Mouse (Mus musculus): ENCODE results near the gene 1700057G04Rik.

The 1700057G04Rik gene

DNA sequence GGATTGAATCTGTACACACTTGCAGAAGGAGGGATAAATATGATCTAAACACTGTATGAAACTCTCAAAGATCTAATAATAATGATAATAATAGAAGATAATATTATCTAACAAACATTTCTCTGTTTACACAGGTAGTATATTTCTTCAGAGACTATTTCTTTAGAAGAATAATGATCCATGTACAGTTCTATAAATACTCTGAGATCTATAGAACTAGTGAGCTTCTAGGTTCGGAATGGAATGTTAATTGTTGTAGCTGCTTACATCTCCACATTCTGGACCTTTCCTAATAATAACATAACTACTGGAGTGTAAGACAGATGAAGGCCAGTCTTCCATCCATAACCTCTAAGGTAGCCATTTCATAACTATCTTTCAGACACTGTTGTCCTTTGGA is at the start of gene 1700057G04Rik:
1700057G04Rik (plus strand) TSS at position 301 of the 400 bp plus-strand sequence.
- no peak for DNase-seq (ENCODE audit: low spot score in 2 of 2)

DNA sequence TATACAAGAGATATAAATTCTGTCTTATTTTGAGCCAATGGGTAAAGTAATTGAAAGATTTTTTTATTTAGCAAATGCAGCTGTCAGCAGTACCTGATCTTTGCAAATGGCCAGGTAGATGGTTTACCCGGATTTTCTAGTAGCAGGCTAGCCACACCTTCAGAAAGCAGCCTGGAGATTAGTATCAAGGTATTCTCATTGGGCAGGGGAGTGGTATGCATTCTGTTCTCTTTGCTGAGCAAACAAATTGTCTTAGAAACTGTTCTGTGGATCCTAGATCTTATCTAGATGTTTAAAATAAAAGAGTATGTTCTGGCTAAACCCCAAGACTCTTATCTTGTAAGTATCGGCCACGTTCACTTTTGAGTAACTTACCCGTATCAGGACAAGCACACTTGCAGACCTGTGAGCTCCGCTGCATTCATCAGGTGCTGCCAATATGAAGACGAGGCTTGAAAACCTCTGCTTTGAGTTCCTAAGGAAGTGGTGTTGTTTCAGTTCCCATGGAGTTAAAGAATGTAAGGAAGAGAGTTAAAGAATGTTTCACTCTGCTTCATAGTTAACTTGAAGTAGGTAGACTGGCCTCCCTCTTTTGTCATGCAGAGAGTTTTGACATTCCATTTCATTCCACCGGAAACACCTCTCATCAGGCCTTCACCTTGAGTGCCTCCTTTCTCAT is 48.6 kb upstream of the 1700057G04Rik start:
- DNase-seq (ENCODE audit: low spot score in 2 of 2): no peak

DNA sequence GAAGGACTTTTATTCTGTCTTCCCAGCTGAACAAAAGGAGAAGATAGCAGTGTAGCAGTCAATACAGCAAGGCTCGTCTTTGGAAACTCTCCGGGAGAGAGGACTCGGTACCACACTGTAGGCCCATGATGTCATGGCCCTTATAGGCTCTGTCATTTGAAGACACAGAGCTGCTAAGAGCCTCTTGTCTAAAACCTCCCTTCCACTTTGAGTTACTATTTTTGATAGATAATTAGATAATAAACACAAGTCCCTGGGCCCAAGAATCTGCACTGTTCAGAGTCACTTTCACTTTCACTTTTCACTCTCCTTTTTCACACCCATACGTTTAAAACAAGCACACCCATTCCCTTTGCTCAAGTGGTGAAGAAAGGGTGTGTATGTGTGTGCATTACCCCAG is 43.5 kb upstream of the 1700057G04Rik start:
- DNase-seq (ENCODE audit: low spot score in 2 of 2): no peak

DNA sequence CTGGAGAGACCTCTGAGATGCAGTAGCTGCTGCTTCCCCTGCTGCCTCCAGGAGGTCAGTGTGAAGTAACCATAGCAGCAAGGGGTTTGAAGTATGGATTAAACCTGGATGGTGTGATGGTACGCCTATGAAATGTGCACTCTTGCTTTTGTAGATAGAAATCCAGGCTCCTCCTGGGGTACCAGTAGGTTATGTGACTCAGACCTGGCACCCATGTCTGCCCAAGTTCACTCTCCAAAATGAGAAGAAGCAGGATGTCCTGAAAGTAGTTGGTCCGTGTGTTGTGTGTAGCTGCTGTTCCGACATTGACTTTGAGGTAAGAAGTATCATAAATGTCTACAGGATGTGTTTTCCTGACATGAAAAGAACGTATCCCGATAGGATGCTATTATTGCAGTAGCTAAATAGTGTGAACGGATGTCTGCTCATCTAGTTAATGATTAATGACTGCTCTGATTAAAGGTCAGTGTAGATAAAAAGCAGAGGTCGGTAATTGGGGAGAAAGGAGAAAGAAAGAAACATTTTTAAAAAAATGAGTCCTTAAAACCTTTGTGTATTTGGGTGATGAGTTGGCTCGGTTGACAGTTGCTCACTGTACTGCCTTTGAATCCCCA is 42.5 kb upstream of the 1700057G04Rik start:
- DNase-seq (ENCODE audit: low spot score in 2 of 2): no peak

DNA sequence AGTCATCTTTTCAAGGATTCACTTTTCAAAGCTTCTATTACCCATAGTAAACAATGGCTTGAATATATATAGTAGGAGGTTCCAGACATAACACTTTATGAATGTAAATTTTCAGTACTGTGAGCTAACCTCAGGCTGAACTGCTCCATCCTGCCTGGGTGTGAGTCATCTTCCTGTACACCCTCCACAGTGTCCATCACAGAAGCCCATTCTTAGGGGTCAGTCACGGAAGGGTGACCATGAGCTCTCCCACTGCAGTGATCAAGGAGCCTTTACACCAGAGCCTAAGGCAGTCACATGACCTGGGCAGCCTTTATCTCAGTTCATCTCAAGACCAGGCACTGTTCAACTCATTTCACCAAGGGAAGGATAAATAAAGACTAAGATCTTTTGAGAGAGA is 41.4 kb upstream of the 1700057G04Rik start:
- no peak for DNase-seq (ENCODE audit: low spot score in 2 of 2)

DNA sequence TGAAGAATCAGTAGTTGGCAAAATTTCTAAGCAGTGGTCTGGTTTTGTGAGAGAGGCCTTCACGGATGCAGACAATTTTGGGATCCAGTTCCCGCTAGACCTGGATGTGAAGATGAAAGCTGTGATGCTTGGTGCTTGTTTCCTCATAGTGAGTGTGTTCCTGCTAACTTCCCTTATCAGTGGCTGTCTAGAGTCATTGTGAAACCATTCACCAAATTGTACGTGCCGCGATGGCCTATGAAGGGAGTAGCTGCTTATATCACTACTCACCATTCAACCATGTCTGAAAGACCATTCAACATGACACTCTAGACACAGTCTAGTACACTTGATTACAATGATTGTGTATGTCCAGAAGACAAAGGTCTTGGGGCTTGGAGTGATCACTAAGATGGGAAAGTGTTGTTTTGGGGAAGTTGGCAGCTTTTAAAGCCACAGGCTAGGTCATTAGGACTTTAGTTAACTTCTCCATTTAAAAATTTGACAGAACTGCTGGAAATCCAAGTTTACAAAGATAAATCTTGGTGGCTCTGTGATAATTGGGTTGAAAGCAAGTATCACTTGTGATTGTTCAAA is 39.3 kb upstream of the 1700057G04Rik start:
- DNase-seq (ENCODE audit: low spot score in 2 of 2): no peak

DNA sequence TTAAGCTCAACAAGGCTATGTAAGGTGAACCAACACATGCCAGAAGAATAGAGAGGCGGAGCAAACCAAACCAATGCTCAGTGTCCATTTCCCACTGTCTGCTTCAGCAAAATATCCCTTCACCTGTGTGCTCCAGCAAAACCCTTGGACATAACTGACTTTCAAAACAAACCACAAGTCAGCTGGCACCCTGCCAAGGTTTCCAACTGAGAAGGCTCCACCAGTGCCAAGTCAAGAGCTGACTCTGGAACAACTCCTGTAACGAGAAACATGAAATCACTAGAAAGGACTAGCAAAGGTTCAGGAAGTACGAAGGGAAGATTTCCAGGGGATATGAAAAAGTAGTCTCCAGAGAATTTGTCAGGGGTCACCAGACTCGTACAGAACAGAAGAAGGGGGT is 38.2 kb upstream of the 1700057G04Rik start:
- no peak for DNase-seq (ENCODE audit: low spot score in 2 of 2)

DNA sequence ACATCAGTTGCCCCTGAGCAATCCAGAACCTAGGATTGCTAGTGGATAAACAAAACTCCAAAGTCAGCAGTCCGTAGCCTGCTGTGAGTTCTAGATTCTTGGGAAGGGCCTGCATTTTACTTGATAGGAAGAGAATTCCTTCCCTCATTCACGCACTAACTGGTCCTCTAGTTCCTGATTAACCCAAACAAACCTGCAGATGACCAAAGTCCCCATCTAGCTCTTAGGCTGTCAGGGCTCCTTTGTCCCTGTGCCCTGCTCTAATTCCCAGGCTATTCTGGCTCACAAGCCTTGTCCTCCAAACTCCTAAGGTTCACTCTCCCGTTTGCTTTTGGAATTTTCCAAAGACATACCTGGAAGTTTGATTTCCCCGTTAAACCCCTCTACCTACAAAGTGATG is 36.5 kb upstream of the 1700057G04Rik start:
- no peak for DNase-seq (ENCODE audit: low spot score in 2 of 2)

DNA sequence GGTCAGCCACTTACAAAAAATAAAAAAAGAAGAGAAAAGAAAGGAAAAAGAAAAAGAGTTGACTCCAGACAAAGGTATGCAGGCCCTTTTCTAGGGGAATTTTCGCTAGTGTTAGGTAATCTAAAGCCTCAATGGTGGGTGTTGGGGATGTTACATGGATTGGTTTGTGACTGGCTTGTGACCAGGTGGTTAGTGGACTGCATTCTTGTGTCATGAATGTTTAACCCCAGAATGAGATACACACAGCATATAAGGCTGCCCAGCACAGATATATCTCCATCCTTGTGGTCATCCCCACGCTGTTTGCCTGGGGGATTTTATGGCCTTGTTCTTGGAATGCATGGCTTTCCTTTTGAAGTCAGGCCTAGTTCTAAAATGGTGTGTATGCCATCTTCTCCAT is 35.9 kb upstream of the 1700057G04Rik start:
- no peak for DNase-seq (ENCODE audit: low spot score in 2 of 2)

DNA sequence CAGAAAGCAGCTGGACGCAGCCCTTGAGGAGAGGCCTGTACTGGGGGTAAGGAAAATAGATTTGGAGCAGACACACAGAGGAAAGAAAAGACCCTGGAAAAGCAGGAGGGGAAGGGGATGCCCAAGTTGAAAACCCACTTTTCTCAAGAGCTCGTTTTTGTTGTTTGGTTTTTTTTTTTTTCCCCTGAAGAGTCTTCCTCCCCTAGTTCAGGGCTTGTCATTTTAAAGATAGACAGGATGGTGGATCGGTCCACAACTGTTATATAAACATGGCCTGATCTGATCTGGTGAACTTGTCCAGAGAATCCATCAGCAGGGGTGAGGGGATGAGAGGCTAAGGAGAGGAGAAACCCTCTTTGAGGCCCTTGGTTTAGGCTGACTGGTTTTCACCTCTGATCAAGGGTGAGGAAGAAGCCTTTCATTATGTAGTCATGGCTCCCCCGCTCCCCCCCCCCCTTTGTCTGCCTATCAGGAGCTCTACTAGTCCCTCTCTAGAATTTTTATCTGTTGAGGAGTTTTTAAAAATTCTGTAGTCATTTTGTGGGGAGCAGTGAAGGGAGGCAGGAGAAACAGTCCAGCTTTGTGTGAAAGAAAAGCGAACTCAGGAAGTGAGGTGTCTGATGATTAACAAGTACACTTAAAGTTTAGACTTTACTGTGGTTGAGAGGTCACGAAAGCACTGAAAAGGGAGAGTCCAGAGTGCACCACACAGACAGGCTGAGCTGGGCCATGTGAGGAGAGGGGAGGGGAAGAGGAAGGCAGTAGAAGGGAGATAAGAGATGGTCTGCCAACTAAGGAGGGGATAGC is 35.0 kb upstream of the 1700057G04Rik start:
- DNase-seq (ENCODE audit: low spot score in 2 of 2): no peak

DNA sequence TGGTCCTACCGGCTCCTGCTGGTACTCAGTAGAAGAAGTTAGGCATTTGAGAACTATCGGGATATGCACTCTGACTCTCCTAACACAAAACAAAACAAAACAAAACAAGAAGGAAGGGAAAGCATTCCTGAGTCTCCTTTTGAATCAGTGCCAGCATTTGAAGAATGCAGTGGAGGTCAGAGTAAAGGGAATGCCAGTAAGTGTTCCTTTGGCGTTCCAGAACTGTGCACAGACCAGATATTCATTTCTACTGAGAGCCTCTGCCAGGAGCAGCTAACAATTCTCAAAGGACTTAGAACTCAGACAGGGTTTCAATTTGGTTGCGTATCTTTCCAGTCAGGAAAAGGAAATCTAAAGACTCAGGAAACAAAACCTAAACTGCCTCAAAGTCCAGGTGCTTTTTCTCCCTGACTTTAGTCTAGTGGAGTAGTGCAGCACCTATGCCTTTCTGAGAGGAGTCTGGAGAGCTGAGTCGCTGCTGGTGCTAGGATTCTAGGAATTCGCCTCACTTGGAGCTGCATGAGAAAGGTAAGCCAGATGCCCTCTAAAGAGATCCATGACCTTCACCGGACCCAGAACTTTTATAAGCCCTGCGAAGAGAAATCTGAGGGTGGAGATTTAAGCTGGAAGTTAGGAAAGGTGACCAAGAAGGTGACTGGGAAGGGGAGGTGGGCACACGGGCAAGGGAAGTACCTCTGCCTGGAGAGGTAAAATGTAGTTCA is 33.5 kb upstream of the 1700057G04Rik start, which contains the start of gene Plscr2:
Plscr2 (plus strand) TSS at position 117 of the 722 bp plus-strand sequence.
- DNase-seq (ENCODE audit: low spot score in 2 of 2): no peak

DNA sequence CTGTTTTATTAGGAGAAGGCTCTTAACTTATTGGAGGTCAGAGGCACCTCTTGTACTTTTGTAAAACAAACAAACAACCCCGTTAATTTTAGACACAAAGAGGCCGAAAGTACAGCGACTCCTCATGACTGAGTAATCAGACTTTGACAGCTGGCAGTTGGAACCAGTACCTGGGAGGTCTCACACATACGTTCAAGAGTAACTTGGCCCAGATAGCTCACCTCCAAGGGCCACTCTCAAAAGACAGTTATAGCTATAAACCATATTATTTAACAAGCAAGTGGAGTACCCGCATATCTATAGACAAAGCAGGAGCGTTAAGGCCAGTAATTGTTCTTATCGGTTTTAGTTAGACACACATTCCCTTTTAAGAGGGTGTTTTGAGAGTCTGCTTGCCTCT is 32.8 kb upstream of the 1700057G04Rik start:
- no peak for DNase-seq (ENCODE audit: low spot score in 2 of 2)

DNA sequence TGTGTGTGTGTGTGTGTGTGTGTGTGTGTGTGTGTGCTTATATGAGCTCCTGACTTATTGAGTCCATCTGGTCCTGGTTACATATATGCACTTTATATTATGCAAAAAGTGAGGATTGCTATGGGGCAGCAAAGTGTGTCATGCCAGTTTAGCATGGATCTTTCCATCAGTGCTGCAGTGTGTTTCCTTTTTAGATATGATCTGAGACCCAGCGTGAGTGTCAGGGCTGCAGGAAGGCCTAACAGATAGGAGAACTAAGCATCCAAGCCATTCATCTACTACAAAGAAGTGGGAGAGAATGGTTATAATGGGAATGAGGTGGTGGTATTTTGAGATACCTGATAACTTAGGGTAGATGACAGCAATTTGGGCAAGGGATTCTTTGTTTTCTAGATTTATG is 29.1 kb upstream of the 1700057G04Rik start:
- no peak for DNase-seq (ENCODE audit: low spot score in 2 of 2)

DNA sequence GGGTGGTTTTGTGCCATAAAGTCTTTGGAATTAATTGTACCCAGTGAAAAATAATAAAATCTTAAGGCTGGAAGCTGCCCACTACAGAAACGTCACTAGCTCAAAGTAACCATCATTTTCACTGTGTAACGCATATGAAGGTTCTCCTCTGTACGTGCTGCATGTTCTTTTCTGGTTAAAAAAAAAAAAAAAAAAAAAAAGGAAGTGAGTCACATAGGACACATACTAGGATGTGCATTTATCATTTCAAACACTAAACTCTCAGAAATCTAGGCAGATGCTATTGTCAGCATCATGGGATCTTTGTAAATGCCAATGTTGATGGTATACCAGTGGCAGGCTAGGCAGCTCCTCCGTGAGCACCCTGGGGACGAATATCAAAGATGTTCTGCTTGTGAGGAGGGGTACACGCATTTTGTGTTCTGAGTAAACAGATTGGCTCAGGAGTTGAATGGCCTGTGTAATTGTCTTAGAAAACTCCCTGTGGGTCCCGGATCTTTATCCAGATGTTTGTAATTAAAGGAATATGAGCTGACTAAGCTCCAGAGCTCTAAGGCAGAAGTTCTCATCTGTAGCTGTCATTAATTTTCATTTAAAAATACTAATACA is 26.5 kb upstream of the 1700057G04Rik start:
- DNase-seq (ENCODE audit: low spot score in 2 of 2): no peak

DNA sequence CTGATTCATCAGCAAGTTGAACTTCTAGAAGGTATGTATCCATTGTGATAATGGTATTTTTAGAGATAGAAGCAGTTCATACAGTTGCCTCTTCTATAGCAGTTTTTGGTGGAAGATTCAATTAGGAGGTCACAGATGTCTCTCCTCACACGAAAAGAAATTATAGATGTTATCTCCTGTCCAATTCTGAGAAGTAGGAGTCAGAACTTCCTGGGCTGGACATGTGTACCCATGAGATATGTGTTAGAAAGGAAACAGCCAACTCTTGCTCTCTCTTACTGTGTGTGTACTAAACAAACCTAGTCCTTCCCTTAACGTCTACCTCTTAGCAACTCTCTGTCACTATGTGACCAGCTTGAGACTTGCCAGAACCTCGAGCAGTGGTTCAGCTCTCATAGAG is 19.5 kb upstream of the 1700057G04Rik start:
- no peak for DNase-seq (ENCODE audit: low spot score in 2 of 2)

DNA sequence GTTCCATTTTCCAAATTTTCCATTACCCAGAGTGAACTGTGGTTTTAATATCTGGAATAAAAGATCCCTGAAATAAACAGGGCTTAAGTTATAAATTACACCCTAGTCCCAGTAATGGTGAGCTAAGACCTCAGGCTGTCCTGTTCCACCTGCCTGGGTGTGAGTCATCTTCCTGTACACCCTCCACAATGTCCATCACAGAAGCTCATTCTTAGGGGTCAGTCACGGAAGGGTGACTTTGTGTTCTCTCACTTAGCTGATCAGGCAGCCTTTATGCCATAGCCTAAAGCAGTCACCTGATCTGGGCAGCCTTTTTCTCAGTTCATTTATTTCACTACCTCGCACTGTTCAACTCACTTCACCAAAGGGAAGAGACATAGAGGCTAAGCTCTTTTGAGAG is 17.0 kb upstream of the 1700057G04Rik start:
- no peak for DNase-seq (ENCODE audit: low spot score in 2 of 2)

DNA sequence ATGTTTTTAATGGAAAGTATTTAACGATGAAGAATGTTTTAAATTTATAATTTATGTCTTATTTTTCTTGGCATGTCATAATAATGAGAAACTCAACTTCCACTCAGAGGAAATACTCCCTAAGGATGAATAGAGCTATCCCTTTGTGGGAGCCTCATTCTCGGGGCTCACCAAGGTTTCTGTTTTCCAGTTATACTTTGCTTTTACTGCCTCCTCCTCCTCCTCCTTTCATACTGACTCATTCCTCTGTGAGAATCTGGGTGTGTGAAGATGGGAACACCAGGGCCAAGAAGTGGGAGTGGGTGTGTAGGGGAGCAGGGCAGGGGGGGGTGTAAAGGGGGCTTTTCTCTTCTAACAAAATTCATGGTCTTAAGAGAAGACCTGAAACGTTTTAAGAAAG is 16.3 kb upstream of the 1700057G04Rik start:
- DNase-seq (ENCODE audit: low spot score in 2 of 2): no peak

DNA sequence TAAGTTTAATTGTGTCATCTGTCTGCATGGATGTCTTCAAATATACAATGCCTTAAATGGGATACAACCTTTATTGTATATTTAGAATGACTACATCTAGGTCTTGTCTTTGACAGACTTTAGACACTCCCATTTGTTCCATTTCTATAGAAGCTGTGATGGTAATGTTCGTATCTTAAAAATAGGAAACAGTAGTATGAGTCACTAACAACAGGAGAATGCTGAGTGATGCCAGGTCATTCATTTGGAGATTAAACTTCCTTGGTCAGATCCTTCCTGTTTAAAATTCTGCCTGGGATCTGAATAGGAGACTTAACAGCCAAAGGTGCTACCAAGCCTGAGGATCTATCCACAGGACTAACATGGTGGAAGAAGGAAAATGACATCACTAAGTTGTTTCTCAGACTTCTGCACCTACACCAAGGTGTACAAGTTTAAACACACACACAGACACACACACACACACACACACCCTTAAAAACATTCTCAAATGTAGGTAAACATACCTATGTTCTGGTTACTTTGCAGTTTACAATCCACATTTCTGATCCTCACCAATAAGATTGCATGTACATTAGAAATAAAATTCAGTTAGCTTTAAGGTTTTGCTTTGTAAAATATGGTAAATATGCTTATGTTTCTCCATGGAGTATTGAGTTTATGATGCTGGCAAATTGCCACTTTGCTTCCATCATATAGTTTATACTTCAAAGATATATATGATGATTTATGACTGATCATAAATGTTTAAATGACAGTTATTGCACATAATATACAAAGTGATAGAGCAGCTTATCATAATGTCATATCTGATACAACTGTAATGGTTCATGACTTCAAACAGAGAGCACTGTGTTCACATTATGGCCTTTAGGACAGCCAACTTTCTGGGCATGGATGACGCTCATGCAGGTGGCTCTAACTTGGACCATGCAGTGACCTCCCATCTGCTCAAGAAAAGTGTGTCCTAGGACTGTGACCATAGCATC is 15.3 kb upstream of the 1700057G04Rik start:
- DNase-seq (ENCODE audit: low spot score in 2 of 2): no peak

DNA sequence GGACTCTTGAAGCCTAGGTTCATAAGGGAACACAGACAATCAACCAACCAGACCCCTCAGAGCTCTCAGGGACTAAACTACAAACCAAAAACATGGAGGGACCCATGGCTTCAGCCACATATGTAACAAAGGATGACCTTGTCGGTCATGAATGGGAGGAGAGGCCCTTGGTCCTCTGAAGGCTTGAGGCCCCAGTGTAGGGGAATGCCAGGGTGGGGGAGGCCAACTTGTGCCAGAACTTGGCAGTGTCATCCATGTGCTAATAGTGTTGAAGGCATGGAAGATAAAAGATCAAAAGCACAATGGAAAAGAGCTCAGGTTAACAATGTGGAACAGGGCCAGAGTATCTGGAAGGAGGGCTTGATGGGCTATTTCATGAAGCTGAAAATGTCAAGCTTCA is 10.9 kb upstream of the 1700057G04Rik start:
- DNase-seq (ENCODE audit: low spot score in 2 of 2): no peak

DNA sequence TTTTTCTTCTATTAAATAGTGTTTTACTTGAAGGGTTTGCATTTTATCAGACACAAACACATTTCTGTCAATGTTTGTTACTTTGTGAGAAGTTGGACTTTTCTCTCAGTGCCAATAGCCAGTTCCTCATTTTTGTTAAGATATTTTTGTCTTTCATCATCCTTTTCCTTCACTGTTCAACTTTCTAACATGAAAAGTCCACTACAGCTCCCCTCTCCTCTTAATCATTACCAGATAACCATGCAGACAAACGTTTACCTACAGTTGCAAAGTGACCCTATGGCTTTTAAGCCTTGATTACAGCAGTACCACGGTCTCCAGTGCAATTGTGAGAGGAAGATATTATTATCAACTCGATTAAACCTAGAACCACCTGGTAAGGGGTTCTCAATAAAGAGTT is 8.0 kb upstream of the 1700057G04Rik start:
- DNase-seq (ENCODE audit: low spot score in 2 of 2): no peak

All from spleen, postnatal 14 days (tissue).